Mouse (Mus musculus): ENCODE results near the gene En2. TPM values are rescaled to one million over a fixed set of nuclear protein-coding genes. Genes with fewer than 3 reads are reported as not detected.

En2 gene
- polyA plus RNA-seq, 1 experiment from 2014 or later = not detected

- H3K4me2 ChIP-seq (replicated peaks; ENCODE audit: low read depth) = no peak overlapping the region
- TF ChIP-seq EP300 (optimal IDR thresholded peaks at IDR 0.05) = no peak
- no peak for TF ChIP-seq CTCF (IDR thresholded peaks at IDR 0.05; ENCODE audit: low read depth)
- no peaks in the 10 kb centered on the region for H3K9me3 ChIP-seq (ENCODE audit: control insufficient read depth, low read length)
- H3K27ac ChIP-seq (replicated peaks) = no peak overlapping the region
- no peak overlapping the region for H3K9ac ChIP-seq (ENCODE audit: low read length)
- H3K36me3 ChIP-seq (ENCODE audit: control insufficient read depth, insufficient read depth, low read length) = no peaks in the 10 kb centered on the region
- ATAC-seq (ENCODE audit: low FRiP score, low TSS enrichment) (no peak), DNase-seq (ENCODE audit: low spot score) (no peak)
- 44% methylated on average over 7 of the region's 7 CpGs for WGBS
- H3K4me3 ChIP-seq (ENCODE audit: low read depth, low read length) = no peak overlapping the region
- H3K4me1 ChIP-seq (replicated peaks; ENCODE audit: control insufficient read depth, insufficient read depth) = no peaks in the 10 kb centered on the region
- peaks cover 17% of the 10 kb centered on the region; the same call in 1 of the 2 replicates for H3K27me3 ChIP-seq (ENCODE audit: control insufficient read depth, insufficient read depth, low read length)
Observed at GRCm38 (mm10) chr5:28179237-28179790, 13.8 kb downstream of the En2 start.

GRCm38 (mm10) chr5:28191201-28192098, 26.0 kb downstream of the En2 start:
- Histone ChIP-seq H3K9ac (ENCODE audit: low read length) (no peak overlapping the region), H3K4me1 (replicated peaks; ENCODE audit: control insufficient read depth, insufficient read depth) (no peaks in the 10 kb centered on the region), H3K4me2 (replicated peaks; ENCODE audit: low read depth) (no peak overlapping the region), H3K27me3 (ENCODE audit: control insufficient read depth, insufficient read depth, low read length) (no peaks in the 10 kb centered on the region), H3K4me3 (ENCODE audit: low read depth, low read length) (no peak overlapping the region), H3K9me3 (ENCODE audit: control insufficient read depth, low read length) (no peaks in the 10 kb centered on the region), H3K27ac (replicated peaks) (no peak overlapping the region), H3K36me3 (ENCODE audit: control insufficient read depth, insufficient read depth, low read length) (no peaks in the 10 kb centered on the region)
- 65% methylated on average over 3 of the region's 3 CpGs for WGBS
- no peak for DNase-seq (ENCODE audit: low spot score)
- ATAC-seq (ENCODE audit: low FRiP score, low TSS enrichment) = no peak
- TF ChIP-seq CTCF (IDR thresholded peaks at IDR 0.05; ENCODE audit: low read depth) (no peak), EP300 (optimal IDR thresholded peaks at IDR 0.05) (no peak)

GRCm38 (mm10) chr5:28192099-28192454, 26.6 kb downstream of the En2 start:
- Histone ChIP-seq H3K9me3 (ENCODE audit: control insufficient read depth, low read length) (no peaks in the 10 kb centered on the region), H3K4me3 (ENCODE audit: low read depth, low read length) (no peak overlapping the region), H3K4me2 (replicated peaks; ENCODE audit: low read depth) (no peak overlapping the region), H3K27me3 (ENCODE audit: control insufficient read depth, insufficient read depth, low read length) (no peaks in the 10 kb centered on the region), H3K4me1 (replicated peaks; ENCODE audit: control insufficient read depth, insufficient read depth) (no peaks in the 10 kb centered on the region), H3K9ac (ENCODE audit: low read length) (no peak overlapping the region), H3K27ac (replicated peaks) (no peak overlapping the region), H3K36me3 (ENCODE audit: control insufficient read depth, insufficient read depth, low read length) (no peaks in the 10 kb centered on the region)
- WGBS = 50% methylated on average over 4 of the region's 4 CpGs
- DNase-seq (ENCODE audit: low spot score) = no peak
- TF ChIP-seq CTCF (IDR thresholded peaks at IDR 0.05; ENCODE audit: low read depth) (no peak), EP300 (optimal IDR thresholded peaks at IDR 0.05) (no peak)
- no peak for ATAC-seq (ENCODE audit: low FRiP score, low TSS enrichment)

- no peak for TF ChIP-seq CTCF (IDR thresholded peaks at IDR 0.05; ENCODE audit: low read depth)
- TF ChIP-seq EP300 (optimal IDR thresholded peaks at IDR 0.05) = no peak
- no peaks in the 10 kb centered on the region for H3K27me3 ChIP-seq (ENCODE audit: control insufficient read depth, insufficient read depth, low read length)
- no peaks in the 10 kb centered on the region for H3K4me1 ChIP-seq (replicated peaks; ENCODE audit: control insufficient read depth, insufficient read depth)
- no peak overlapping the region for H3K27ac ChIP-seq (replicated peaks)
- H3K36me3 ChIP-seq (ENCODE audit: control insufficient read depth, insufficient read depth, low read length) = no peaks in the 10 kb centered on the region
- H3K4me3 ChIP-seq (ENCODE audit: low read depth, low read length) = no peak overlapping the region
- no peak overlapping the region for H3K4me2 ChIP-seq (replicated peaks; ENCODE audit: low read depth)
- DNase-seq (ENCODE audit: low spot score) (no peak), ATAC-seq (ENCODE audit: low FRiP score, low TSS enrichment) (no peak)
- no peaks in the 10 kb centered on the region for H3K9me3 ChIP-seq (ENCODE audit: control insufficient read depth, low read length)
- no peak overlapping the region for H3K9ac ChIP-seq (ENCODE audit: low read length)
- 43% methylated on average over 2 of the region's 2 CpGs for WGBS
Observed at GRCm38 (mm10) chr5:28195473-28195872, 30.0 kb downstream of the En2 start.

GRCm38 (mm10) chr5:28199089-28199873, 33.8 kb downstream of the En2 start:
- DNase-seq (ENCODE audit: low spot score) (no peak), ATAC-seq (ENCODE audit: low FRiP score, low TSS enrichment) (no peak)
- 45% methylated on average over 7 of the region's 7 CpGs for WGBS
- H3K27me3 ChIP-seq (ENCODE audit: control insufficient read depth, insufficient read depth, low read length) = no peaks in the 10 kb centered on the region
- no peaks in the 10 kb centered on the region for H3K9me3 ChIP-seq (ENCODE audit: control insufficient read depth, low read length)
- H3K4me1 ChIP-seq (replicated peaks; ENCODE audit: control insufficient read depth, insufficient read depth) = no peaks in the 10 kb centered on the region
- no peak overlapping the region for H3K9ac ChIP-seq (ENCODE audit: low read length)
- no peaks in the 10 kb centered on the region for H3K36me3 ChIP-seq (ENCODE audit: control insufficient read depth, insufficient read depth, low read length)
- no peak overlapping the region for H3K27ac ChIP-seq (replicated peaks)
- no peak for TF ChIP-seq EP300 (optimal IDR thresholded peaks at IDR 0.05)
- no peak for TF ChIP-seq CTCF (IDR thresholded peaks at IDR 0.05; ENCODE audit: low read depth)
- H3K4me2 ChIP-seq (replicated peaks; ENCODE audit: low read depth) = no peak overlapping the region
- H3K4me3 ChIP-seq (ENCODE audit: low read depth, low read length) = no peak overlapping the region
